12 mouse cellular contexts compared by ENCODE assay signal in the genomic region with DNA sequence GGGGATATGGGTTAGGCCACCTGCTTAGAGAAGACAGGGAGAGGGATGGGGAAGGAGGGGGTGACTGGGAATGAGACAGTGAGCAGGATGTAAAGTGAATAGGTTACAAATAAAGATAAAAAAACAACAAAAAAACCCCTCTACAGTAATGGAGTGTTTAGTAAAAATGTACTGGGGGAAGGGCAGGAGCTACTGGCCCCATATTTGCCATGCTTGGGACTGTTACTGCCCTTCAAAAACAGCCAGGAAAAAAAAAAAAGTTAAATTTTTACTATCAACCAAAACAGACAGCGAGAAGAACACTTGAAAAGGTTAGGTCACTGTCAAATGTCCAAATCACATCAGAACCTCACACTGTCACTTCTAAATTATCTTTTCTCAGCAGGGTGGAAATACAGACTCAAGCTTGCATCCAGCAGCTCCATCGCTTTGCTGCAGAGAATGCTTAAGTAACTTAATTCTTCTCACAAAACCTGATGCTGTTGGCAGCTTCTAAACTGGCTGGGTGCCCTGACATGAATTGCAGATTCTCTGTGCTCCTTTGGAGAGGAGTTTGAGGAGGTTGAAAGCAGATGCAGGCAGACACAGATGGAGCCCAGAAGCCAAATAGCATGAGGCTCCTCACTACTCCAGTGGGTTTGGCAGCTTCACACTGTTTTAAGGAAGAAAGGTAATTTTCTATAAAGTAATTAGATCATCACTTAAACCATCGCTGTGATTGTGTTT. TPM values are rescaled to one million over a fixed set of nuclear protein-coding genes. Genes with fewer than 3 reads are reported as not detected.
A peak's percentile ranks its signal among the peaks of the same experiment; 100 is the strongest.
DNase-seq lines count a peak whose midpoint lies in the region; ATAC-seq and TF ChIP-seq lines count a peak whose summit lies in the region.
"Had no signal": no experiment of that assay in that cellular context is flagged by ENCODE, and none has a peak within 500 bp of the region (broad histone marks: within the 10 kb centered on the region; RNA-seq: fewer than 3 reads in every experiment).

No protein-coding gene starts in this region.

- peak; percentile 93 for ATAC-seq in forebrain, embryonic 13.5 days
- no peak for ATAC-seq in forebrain, embryonic 12.5 days (ENCODE audit: low FRiP score)
- peak; percentile 85 for ATAC-seq in midbrain, embryonic 15.5 days (replicated peaks)
- ATAC-seq in kidney, embryonic 16.5 days (ENCODE audit: low FRiP score, low TSS enrichment): no peak

- no peaks in the 10 kb centered on the region for H3K27me3 ChIP-seq in forebrain, embryonic 13.5 days
- no peaks in the 10 kb centered on the region for H3K27me3 ChIP-seq in forebrain, embryonic 12.5 days
- H3K27me3 ChIP-seq in midbrain, embryonic 15.5 days (replicated peaks): no peaks in the 10 kb centered on the region
- no peaks in the 10 kb centered on the region for H3K27me3 ChIP-seq in kidney, embryonic 16.5 days (ENCODE audit: insufficient read depth, low read length)
- H3K27me3 ChIP-seq: lung, embryonic 15.5 days; neural tube, embryonic 12.5 days had no signal

- whole genome bisulfite sequencing in forebrain, embryonic 13.5 days: 44% methylated on average over 3 of the region's 3 CpGs
- WGBS in forebrain, embryonic 12.5 days: 65% methylated on average over 3 of the region's 3 CpGs
- 51% methylated on average over 3 of the region's 3 CpGs for WGBS in midbrain, embryonic 15.5 days
- WGBS in kidney, embryonic 16.5 days: 69% methylated on average over 3 of the region's 3 CpGs

- no peak for TF ChIP-seq CTCF in layer of hippocampus, adult 2 months (conservative IDR thresholded peaks at IDR 0.05)

- peaks cover 13% of the 10 kb centered on the region for H3K4me1 ChIP-seq in forebrain, embryonic 13.5 days
- no peaks in the 10 kb centered on the region for H3K4me1 ChIP-seq in forebrain, embryonic 12.5 days
- H3K4me1 ChIP-seq in midbrain, embryonic 15.5 days: 0 out of 2 replicates have a peak, but pooled peaks cover 4% of the 10 kb centered on the region
- H3K4me1 ChIP-seq in kidney, embryonic 16.5 days (ENCODE audit: insufficient read depth, low read length): no peaks in the 10 kb centered on the region
- H3K4me1 ChIP-seq: lung, embryonic 15.5 days; neural tube, embryonic 12.5 days had no signal

- no peak overlapping the region for H3K4me2 ChIP-seq in forebrain, embryonic 13.5 days
- no peak overlapping the region for H3K4me2 ChIP-seq in forebrain, embryonic 12.5 days
- H3K4me2 ChIP-seq in midbrain, embryonic 15.5 days: no peak overlapping the region
- no peak overlapping the region for H3K4me2 ChIP-seq in kidney, embryonic 16.5 days (replicated peaks; ENCODE audit: low read depth, low read length)
- H3K4me2 ChIP-seq: heart, embryonic 11.5 days; lung, embryonic 15.5 days; neural tube, embryonic 12.5 days had no signal

- DNase-seq in cerebellum, adult 9-11 months: peak; percentile 7
- peak; percentile 62 to 87 for DNase-seq in layer of hippocampus, adult 2 months (ENCODE audit: low spot score in 2 of 2)
- DNase-seq in adrenal gland, postnatal 25 days: no peak
- no peak for DNase-seq in embryo, embryonic 11 days

- H3K9ac ChIP-seq in forebrain, embryonic 13.5 days: no peak overlapping the region
- H3K9ac ChIP-seq in forebrain, embryonic 12.5 days: no peak overlapping the region
- no peak overlapping the region for H3K9ac ChIP-seq in midbrain, embryonic 15.5 days
- H3K9ac ChIP-seq in kidney, embryonic 16.5 days (replicated peaks; ENCODE audit: low read length): no peak overlapping the region
- H3K9ac ChIP-seq: lung, embryonic 15.5 days; neural tube, embryonic 12.5 days had no signal

- no peaks in the 10 kb centered on the region for H3K9me3 ChIP-seq in forebrain, embryonic 13.5 days (replicated peaks)
- no peaks in the 10 kb centered on the region for H3K9me3 ChIP-seq in forebrain, embryonic 12.5 days
- H3K9me3 ChIP-seq in midbrain, embryonic 15.5 days: no peaks in the 10 kb centered on the region
- no peaks in the 10 kb centered on the region for H3K9me3 ChIP-seq in kidney, embryonic 16.5 days (ENCODE audit: low read length)
- H3K9me3 ChIP-seq: lung, embryonic 15.5 days; neural tube, embryonic 12.5 days had no signal

- peak overlapping the region; percentile 54; the same call in 1 of the 2 replicates for H3K27ac ChIP-seq in forebrain, embryonic 13.5 days
- no peak overlapping the region for H3K27ac ChIP-seq in forebrain, embryonic 12.5 days
- 0 out of 2 replicates have a peak overlapping the region, but pooled peaks have one; percentile 12 for H3K27ac ChIP-seq in layer of hippocampus, adult 2 months
- 0 out of 2 replicates have a peak overlapping the region, but pooled peaks have one; percentile 38 for H3K27ac ChIP-seq in midbrain, embryonic 15.5 days
- H3K27ac ChIP-seq in kidney, embryonic 16.5 days (ENCODE audit: low read length): no peak overlapping the region
- H3K27ac ChIP-seq: kidney, postnatal 0 days; lung, embryonic 15.5 days; neural tube, embryonic 12.5 days had no signal

- H3K4me3 ChIP-seq in forebrain, embryonic 13.5 days: no peak overlapping the region
- no peak overlapping the region for H3K4me3 ChIP-seq in forebrain, embryonic 12.5 days (replicated peaks)
- no peak overlapping the region for H3K4me3 ChIP-seq in layer of hippocampus, adult 2 months
- no peak overlapping the region for H3K4me3 ChIP-seq in midbrain, embryonic 15.5 days
- no peak overlapping the region for H3K4me3 ChIP-seq in kidney, embryonic 16.5 days (ENCODE audit: low read length)
- H3K4me3 ChIP-seq: lung, embryonic 15.5 days; neural tube, embryonic 12.5 days had no signal

- H3K36me3 ChIP-seq in forebrain, embryonic 13.5 days (ENCODE audit: poor library complexity, severe bottlenecking): no peaks in the 10 kb centered on the region
- H3K36me3 ChIP-seq in forebrain, embryonic 12.5 days (replicated peaks): no peaks in the 10 kb centered on the region
- no peaks in the 10 kb centered on the region for H3K36me3 ChIP-seq in midbrain, embryonic 15.5 days (replicated peaks)
- H3K36me3 ChIP-seq in kidney, embryonic 16.5 days (ENCODE audit: insufficient read depth, low read length): no peaks in the 10 kb centered on the region
- H3K36me3 ChIP-seq: lung, embryonic 15.5 days; neural tube, embryonic 12.5 days had no signal

RNA-seq across cellular contexts. Expression of a gene that starts 4.1 kb away (rescaled TPM):
- polyA plus RNA-seq in forebrain, embryonic 13.5 days (2015; fragmentation: Nextera tagmentation; extraction: Ambion mirVana): not detected in 2 replicates
- not detected in 2 replicates for polyA plus RNA-seq in forebrain, embryonic 12.5 days (2016; fragmentation: Nextera tagmentation; extraction: Ambion mirVana)
- not detected for total RNA-seq in layer of hippocampus, adult 2 months (2021)
- polyA plus RNA-seq in midbrain, embryonic 15.5 days (2015; fragmentation: Nextera tagmentation; extraction: Ambion mirVana): 0.21 TPM in 1 of 2 replicates, not detected in the other
- not detected in 2 replicates for total RNA-seq in adrenal gland, postnatal 25 days (2021)
- polyA plus RNA-seq in kidney, embryonic 16.5 days (2015; fragmentation: Nextera tagmentation; extraction: Ambion mirVana): not detected in 2 replicates
- polyA plus RNA-seq: heart, embryonic 11.5 days; kidney, postnatal 0 days; lung, embryonic 15.5 days; neural tube, embryonic 12.5 days had no signal

Comparison
In these comparisons a context has a peak if more than half of its experiments do, and no peak if none do; other contexts are left out.
1. ATAC-seq: peak in forebrain, embryonic 13.5 days (single experiment) and midbrain, embryonic 15.5 days (single experiment); none in forebrain, embryonic 12.5 days (single experiment) and kidney, embryonic 16.5 days (single experiment).
2. H3K27ac ChIP-seq: peak in forebrain, embryonic 13.5 days (single experiment), layer of hippocampus, adult 2 months (single experiment) and midbrain, embryonic 15.5 days (single experiment); none in forebrain, embryonic 12.5 days (single experiment) and kidney, embryonic 16.5 days (single experiment).
3. DNase-seq: peak in cerebellum, adult 9-11 months (single experiment) and layer of hippocampus, adult 2 months (2 of 2); none in adrenal gland, postnatal 25 days (single experiment) and embryo, embryonic 11 days (single experiment).